Mouse (Mus musculus) ES-Bruce4 (cell line): Measurements from ENCODE around the gene Hist1h1d. TPM values are rescaled to one million over a fixed set of nuclear protein-coding genes. Genes with fewer than 3 reads are reported as not detected.
"Not testable (repeated sequence)": the region's sequence is repeated elsewhere in the genome, so short reads cannot be mapped to it uniquely, and the experiment has no call there.

Source experiments
- H3K27ac ChIP-seq: 2 replicates; pipeline ENCODE4 v1.5.1; 2012; ENCODE audit warnings: low read length, inconsistent platforms; ENCODE audit not compliant: insufficient read depth
- H3K27me3 ChIP-seq: 2 replicates; pipeline ENCODE4 v1.6.1; 2012; ENCODE audit warnings: mild to moderate bottlenecking, low read length, inconsistent platforms; ENCODE audit not compliant: control insufficient read depth, poor library complexity, insufficient read depth, severe bottlenecking
- H3K36me3 ChIP-seq: 2 replicates; pipeline ENCODE4 v1.6.1; 2012; ENCODE audit warnings: inconsistent platforms, mild to moderate bottlenecking, low read length, moderate library complexity; ENCODE audit not compliant: control insufficient read depth, poor library complexity, insufficient read depth, severe bottlenecking
- H3K4me1 ChIP-seq: one replicate; pipeline ENCODE4 v1.8.1; 2011; ENCODE audit warnings: low read length; ENCODE audit not compliant: control insufficient read depth, insufficient read depth
- H3K4me3 ChIP-seq: 2 replicates; pipeline ENCODE4 v1.5.1; 2011; ENCODE audit warnings: low read depth, mild to moderate bottlenecking, low read length
- H3K9ac ChIP-seq: 2 replicates; pipeline ENCODE4 v1.6.1; 2012; ENCODE audit warnings: low read depth, mild to moderate bottlenecking, inconsistent platforms; ENCODE audit not compliant: poor library complexity, severe bottlenecking
- H3K9me3 ChIP-seq: replicated peaks from 2 replicates; pipeline ENCODE4 v1.6.1; 2012; ENCODE audit warnings: mild to moderate bottlenecking, low read length, inconsistent platforms; ENCODE audit not compliant: control insufficient read depth, poor library complexity, insufficient read depth, severe bottlenecking
- CTCF ChIP-seq: IDR thresholded peaks from one replicate; pipeline ENCODE4 v1.8.1; 2011; ENCODE audit warnings: low read depth, low read length
- EP300 ChIP-seq: IDR thresholded peaks from 2 replicates; pipeline ENCODE4 v1.6.1; 2011; ENCODE audit warnings: low read depth, low read length; ENCODE audit not compliant: insufficient read depth
- POLR2A ChIP-seq: IDR thresholded peaks from one replicate; pipeline ENCODE4 v1.8.1; 2011; ENCODE audit warnings: low read length; ENCODE audit not compliant: insufficient read depth
- polyA plus RNA-seq: library from polyadenylated mRNA; stranded (reverse); fragments of >200 nt; gene quantifications from 2 replicates; pipeline ENCODE4 v1.2.4, GENCODE M21; 2011; ENCODE audit warnings: low read depth; ENCODE audit not compliant: missing spikeins, insufficient read depth, insufficient read length

The Hist1h1d gene
- polyA plus RNA-seq, 1 experiment: 1.6 TPM

DNA sequence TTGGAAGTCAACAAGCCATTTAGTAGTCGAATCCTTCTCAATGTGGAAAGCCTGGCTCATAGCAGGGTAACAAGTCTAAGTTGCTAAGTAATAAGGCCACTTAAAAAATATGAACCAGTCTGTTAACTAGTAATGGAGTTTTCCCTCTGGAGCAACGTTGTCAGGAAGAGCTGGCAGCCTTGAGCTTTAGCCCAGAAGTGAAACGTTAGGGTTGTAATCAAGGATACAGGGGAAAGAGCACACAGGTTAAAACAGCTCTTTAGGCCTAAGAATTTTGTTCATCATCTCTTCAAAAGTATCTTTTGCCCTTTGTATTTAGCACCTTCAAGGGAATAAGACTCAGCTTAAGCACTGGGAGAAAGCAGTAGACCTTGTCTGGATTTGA lies 2.3 kb upstream of the Hist1h1d start:
- peak overlapping the region; percentile 90 for H3K9ac ChIP-seq
- H3K27me3 ChIP-seq: no peaks in the 10 kb centered on the region
- H3K36me3 ChIP-seq: no peaks in the 10 kb centered on the region
- peak overlapping the region; percentile 55 for H3K4me3 ChIP-seq
- H3K9me3 ChIP-seq: no peaks in the 10 kb centered on the region
- H3K27ac ChIP-seq: peak overlapping the region; percentile 92
- TF ChIP-seq POLR2A (no peak), EP300 (no peak), CTCF (no peak)
- no peaks in the 10 kb centered on the region for H3K4me1 ChIP-seq

DNA sequence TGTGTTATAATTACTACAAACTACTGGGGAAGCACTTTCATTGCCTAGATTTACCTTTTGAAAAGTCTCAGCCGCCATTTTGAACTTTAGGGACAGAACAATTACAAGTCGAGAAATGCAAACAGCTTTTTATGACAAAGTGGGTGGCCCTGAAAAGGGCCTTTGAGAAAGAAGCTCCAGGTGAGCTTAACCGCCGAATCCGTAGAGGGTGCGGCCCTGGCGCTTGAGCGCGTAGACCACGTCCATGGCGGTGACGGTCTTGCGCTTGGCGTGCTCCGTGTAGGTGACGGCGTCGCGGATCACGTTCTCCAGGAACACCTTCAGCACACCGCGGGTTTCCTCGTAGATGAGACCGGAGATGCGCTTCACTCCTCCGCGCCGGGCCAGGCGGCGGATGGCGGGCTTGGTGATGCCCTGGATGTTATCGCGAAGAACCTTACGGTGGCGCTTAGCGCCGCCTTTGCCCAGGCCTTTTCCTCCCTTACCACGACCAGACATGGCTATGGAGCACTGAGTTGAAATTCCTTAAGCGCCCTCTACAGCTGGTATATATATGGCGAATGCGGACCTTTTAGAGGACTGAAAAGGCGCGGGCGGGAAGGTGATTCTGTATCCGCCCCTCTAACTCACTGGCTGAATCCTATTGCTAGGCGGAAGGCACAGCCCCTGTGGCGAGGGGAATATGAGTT lies 1.8 kb upstream of the Hist1h1d start, which contains the start of gene Hist1h4f:
Hist1h4f (minus strand) TSS at position 503 of the 689 bp plus-strand sequence.
- not testable (repeated sequence) for H3K9me3 ChIP-seq, H3K4me1 ChIP-seq, H3K36me3 ChIP-seq, H3K27me3 ChIP-seq
- H3K27ac ChIP-seq: peak within 1 kb of the TSS; percentile 92
- TF ChIP-seq EP300 (0 out of 2 replicates have a peak, but pooled peaks have one; percentile 46), POLR2A (peak; percentile 94)
- H3K4me3 ChIP-seq: peak within 1 kb of the TSS; percentile 85
- H3K9ac ChIP-seq: peak within 1 kb of the TSS; percentile 90

DNA sequence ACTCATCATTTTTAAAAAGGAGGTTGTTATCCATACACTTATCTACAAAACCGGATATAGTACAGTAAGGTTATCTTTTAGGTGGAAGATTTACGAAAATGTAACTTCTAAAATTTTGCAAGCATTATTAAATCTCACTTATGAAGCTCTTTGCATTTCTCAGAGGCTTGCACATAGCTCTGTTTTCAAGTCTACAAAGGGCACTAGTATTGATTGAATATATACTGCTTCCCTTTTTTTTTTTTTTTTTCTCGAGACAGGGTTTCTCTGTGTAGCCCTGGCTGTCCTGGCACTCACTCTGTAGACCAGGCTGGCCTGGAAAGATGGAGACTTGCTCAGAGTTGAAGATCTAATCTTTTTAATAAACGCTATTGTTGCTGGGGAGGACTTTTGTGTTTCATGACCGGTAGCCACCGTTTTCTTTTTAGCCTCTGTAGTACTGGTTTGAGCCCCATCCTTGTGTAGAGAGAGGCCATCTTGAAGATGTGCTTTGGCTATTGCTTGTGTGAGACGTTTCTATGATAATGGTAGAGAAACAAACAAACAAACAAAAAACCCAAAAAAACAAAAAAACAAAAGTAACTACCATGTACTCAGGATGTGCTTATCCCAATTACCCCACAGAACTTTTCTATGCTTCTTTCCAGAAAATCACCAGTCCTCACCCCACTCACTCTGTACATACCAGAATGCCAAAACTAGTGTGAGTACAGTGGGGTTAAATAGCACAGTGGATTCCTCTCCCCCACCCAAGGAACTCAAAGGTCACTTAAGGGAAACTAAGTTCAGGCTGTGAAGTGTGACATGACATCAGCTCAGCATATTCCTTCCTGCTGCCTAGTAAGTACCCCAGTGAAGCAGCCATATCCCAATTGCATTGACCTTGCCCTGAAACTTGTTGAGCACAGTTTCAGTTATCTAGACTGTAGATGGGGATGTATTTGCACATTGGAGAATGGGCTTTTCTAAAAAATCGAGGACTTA lies 839 bp upstream of the Hist1h1d start:
- peak overlapping the region; percentile 86 for H3K27ac ChIP-seq
- no peak for TF ChIP-seq CTCF
- TF ChIP-seq EP300: no peak
- no peak for TF ChIP-seq POLR2A
- H3K4me3 ChIP-seq: no peak overlapping the region

DNA sequence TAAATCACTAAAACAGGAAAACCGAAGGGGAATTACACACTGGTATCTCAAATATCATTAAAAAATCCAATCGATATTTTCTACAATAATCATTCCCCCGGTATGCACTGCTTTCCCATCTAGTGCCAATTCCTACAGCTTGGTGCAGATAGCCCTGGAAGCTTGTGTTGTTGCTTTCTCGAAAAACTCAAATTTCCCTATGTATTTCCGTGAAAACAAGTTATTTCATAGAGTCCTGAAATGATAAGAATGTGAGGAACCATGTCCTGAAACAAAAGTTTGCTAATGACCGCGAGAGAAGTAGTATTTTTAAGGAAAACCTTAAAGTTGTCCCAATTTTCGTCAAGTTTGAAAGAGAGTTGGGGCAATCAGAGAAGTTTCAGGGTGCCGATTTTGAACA lies 1.3 kb downstream of the Hist1h1d start:
- Histone ChIP-seq H3K9me3 (no peaks in the 10 kb centered on the region), H3K9ac (peak overlapping the region; percentile 95), H3K27me3 (no peaks in the 10 kb centered on the region), H3K4me3 (peak overlapping the region; percentile 34; the same call in 1 of the 2 replicates), H3K27ac (peak overlapping the region; percentile 63), H3K4me1 (no peaks in the 10 kb centered on the region), H3K36me3 (no peaks in the 10 kb centered on the region)
- TF ChIP-seq CTCF: no peak
- no peak for TF ChIP-seq EP300

More for the DNA sequence above, 839 bp upstream of the Hist1h1d start:
- H3K27me3 ChIP-seq: no peaks in the 10 kb centered on the region
- peak overlapping the region; percentile 80 for H3K9ac ChIP-seq
- H3K36me3 ChIP-seq: no peaks in the 10 kb centered on the region
- H3K9me3 ChIP-seq: no peaks in the 10 kb centered on the region
- no peaks in the 10 kb centered on the region for H3K4me1 ChIP-seq

DNA sequence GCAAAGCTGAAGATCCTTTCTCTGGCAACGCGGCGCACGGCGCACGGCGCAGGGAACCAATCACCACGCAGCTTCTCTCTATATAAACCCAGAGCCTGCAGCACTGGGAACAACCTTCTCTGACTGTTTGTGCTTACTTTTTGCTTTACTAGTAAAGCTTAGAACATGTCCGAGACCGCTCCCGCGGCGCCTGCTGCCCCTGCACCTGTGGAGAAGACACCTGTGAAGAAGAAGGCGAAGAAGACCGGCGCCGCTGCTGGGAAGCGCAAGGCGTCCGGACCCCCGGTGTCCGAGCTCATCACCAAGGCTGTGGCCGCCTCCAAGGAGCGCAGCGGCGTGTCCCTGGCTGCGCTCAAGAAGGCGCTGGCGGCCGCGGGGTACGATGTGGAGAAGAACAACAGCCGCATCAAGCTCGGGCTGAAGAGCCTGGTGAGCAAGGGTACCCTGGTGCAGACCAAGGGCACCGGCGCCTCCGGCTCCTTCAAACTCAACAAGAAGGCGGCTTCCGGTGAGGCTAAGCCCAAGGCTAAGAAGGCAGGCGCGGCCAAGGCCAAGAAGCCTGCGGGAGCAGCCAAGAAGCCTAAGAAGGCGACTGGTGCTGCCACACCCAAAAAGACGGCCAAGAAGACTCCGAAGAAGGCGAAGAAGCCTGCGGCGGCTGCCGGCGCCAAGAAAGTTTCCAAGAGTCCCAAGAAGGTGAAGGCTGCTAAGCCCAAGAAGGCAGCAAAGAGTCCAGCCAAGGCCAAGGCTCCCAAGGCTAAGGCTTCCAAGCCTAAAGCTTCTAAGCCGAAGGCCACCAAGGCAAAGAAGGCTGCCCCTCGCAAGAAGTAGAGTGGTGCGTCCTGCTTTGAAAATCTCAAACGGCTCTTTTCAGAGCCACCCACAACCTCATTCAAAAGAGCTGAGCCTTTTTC lies 2.1 kb downstream of the Hist1h1d start:
- Histone ChIP-seq H3K27ac (peak overlapping the region; percentile 90), H3K27me3 (no peaks in the 10 kb centered on the region), H3K9ac (peak overlapping the region; percentile 95), H3K4me1 (no peaks in the 10 kb centered on the region), H3K4me3 (peak overlapping the region; percentile 68), H3K36me3 (no peaks in the 10 kb centered on the region), H3K9me3 (no peaks in the 10 kb centered on the region)
- no peak for TF ChIP-seq EP300
- TF ChIP-seq POLR2A: peak; percentile 99
